Mouse (Mus musculus) monocyte, adult 59 days (primary cell): ENCODE measurements around the gene Nktr. TPM values are rescaled to one million over a fixed set of nuclear protein-coding genes. Genes with fewer than 3 reads are reported as not detected.

Experiments used
- total RNA-seq, 2 experiments: library from RNA; stranded (reverse); gene quantifications; one replicate each; pipeline ENCODE4 v1.2.4; 2023

Gene Nktr
- 100 to 1,000 TPM; 250 to 258 TPM for total RNA-seq

GRCm38 (mm10) chr9:121718792-121719318 lies at the start of gene Nktr:
Gene Nktr, plus strand, starts transcription at chr9:121719169.

DNA sequence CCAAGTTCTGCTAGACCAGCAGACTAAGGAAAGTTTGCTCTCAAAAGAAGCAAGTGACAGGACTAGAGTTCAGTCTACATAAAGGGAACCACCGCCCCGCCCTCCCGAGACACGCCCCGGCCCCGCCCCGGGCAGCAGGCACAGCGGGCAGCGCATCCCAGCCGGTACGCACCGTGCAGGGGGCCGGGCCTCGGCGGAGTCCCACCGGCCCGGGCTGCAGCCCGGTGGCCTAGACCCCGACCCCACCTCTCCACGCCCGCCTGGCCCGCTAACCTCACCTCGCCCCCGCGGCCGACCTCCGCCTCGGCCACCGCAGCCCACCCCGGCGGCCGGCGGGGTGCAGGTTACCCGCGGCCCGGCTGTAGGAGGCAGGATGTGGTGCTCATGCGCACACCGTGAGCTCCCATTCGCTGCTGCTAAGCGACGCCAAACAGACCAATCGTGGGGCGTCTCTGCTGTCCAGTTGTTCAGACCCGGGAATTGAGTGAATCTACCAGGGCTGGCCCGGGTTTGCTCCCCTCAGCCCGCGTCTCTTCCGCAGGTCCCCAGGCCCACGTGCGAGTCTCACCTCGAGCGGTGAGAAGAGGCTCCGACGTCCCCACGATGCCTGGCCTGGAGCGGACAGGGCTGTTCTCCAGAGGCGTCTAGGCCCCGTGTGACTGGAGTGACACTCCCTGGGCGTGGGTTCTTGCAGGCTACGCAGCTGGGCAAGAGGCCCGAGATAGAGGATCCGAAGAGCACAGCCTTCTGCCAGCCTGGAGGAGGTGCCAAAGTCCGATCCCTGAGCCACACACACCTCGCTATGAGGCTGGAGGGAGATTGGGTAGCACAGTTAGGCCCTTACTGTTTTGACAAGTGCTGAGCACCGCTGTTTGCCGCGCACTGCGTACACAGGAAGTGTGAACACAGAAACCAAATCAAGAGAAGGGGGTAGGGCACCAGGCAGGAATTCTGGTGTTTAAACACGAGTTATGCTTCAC lies 14.0 kb upstream of the Nktr start, which contains the start of gene Sec22c:
Gene Sec22c (minus strand): TSS at position 845 of the 980 bp plus-strand sequence.

GRCm38 (mm10) chr9:121709898-121710583 lies 8.9 kb upstream of the Nktr start, which contains the start of gene Ss18l2:
Gene Ss18l2, plus strand, starts transcription at chr9:121710329.

DNA sequence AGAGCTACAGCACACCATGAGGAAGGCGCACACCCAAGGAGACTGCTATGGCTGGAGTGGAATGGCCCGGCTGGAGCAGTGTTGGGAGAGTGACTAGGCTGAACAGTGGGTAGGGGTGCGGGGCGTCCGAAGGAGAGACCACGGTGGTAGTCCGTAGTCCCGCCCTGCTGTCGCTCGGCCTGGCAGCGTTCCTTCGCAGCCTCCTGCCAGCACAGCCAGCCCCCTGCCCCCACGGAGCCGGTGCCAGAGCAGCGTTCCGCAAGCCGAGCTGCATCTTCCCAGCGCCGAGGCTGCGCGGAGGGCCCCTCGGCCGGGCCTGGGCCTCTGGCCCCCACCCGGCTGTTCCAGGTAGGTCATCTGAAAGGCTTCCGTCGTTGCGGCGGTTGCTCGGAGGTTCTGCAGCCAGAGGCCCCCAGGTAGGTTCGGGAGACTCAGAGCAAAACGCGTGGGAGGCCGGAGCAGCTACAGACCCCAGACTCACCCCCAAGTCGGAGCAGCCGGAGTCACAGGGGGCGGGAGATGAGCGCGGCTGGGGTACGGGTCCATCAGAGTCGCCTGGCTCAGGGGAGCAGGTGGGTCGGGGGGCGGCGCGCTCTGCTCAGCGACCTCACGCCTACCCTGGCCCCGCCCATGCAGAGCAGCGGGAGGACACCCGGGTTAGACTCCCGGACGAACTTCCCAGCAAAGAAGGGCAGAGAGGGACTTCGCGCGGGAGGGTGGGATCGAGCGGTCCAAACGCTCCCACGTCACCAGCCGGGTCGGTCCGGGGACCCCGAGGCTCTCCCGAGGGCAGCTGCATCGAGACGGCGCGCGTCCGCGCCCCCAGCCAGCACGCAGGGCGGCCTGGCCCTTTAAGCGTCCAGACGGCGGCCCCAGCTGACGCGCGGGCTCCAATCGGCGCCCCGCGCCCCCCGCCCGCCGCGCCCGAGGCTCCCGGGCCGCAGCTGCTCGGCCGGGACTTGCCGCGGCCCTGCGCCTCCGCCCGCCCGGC lies 40.4 kb downstream of the Nktr start, which contains the start of gene Zfp651:
Gene Zfp651 (plus strand): TSS at position 240 of the 991 bp plus-strand sequence.

GRCm38 (mm10) chr9:121777484-121778065 lies 58.6 kb downstream of the Nktr start, which contains the start of gene Klhl40:
Gene Klhl40, plus strand, starts transcription at chr9:121777607.

GRCm38 (mm10) chr9:121791757-121792521 lies 73.0 kb downstream of the Nktr start, which contains the start of gene Hhatl:
Gene Hhatl, minus strand, starts transcription at chr9:121792507.

Other genes with a start within 250 kb of the Nktr start
- not detected for gene Cck, start 223.5 kb upstream of the Nktr start, total RNA-seq
- 1 to 10 TPM in 1 of 2 experiments, not detected in 1; 1.2 TPM for gene Lyzl4, start 77.1 kb upstream of the Nktr start, total RNA-seq
- gene Vipr1, start 76.5 kb upstream of the Nktr start, total RNA-seq: 1 to 10 TPM; 1.7 to 2.6 TPM
- 1 to 10 TPM; 9.0 to 9.2 TPM for gene Sec22c, start 13.7 kb upstream of the Nktr start, total RNA-seq
- gene Ss18l2, start 8.8 kb upstream of the Nktr start, total RNA-seq: 10 to 100 TPM; 12.4 to 14.2 TPM
- gene Zfp651, start 40.2 kb downstream of the Nktr start, total RNA-seq: under 1 TPM; 0.24 to 0.58 TPM
- gene Klhl40, start 58.4 kb downstream of the Nktr start, total RNA-seq: not detected
- gene Hhatl, start 73.3 kb downstream of the Nktr start, total RNA-seq: not detected
- gene Ccdc13, start 120.3 kb downstream of the Nktr start, total RNA-seq: not detected
- 10 to 100 TPM; 27.9 to 40.2 TPM for gene Higd1a, start 139.2 kb downstream of the Nktr start, total RNA-seq
- gene Ackr2, start 179.2 kb downstream of the Nktr start, total RNA-seq: not detected
- not detected for gene Cyp8b1, start 197.1 kb downstream of the Nktr start, total RNA-seq
- not detected for gene Fam198a, start 231.8 kb downstream of the Nktr start, total RNA-seq